Mouse (Mus musculus) bone marrow, adult 2 months (tissue): ENCODE data around the gene Gm47985.

Source experiments
- CTCF ChIP-seq: fragments of 200-500 bp; IDR thresholded peaks from 2 replicates; pipeline ENCODE4 v1.5.1; 2011; ENCODE audit warnings: low read length, control low read depth; ENCODE audit not compliant: control insufficient read depth, insufficient read depth
- POLR2A ChIP-seq: fragments of 200-500 bp; IDR thresholded peaks from 2 replicates; pipeline ENCODE4 v1.6.1; 2011; ENCODE audit warnings: low read depth, mild to moderate bottlenecking, control low read depth, low read length, borderline replicate concordance; ENCODE audit not compliant: control insufficient read depth

DNA sequence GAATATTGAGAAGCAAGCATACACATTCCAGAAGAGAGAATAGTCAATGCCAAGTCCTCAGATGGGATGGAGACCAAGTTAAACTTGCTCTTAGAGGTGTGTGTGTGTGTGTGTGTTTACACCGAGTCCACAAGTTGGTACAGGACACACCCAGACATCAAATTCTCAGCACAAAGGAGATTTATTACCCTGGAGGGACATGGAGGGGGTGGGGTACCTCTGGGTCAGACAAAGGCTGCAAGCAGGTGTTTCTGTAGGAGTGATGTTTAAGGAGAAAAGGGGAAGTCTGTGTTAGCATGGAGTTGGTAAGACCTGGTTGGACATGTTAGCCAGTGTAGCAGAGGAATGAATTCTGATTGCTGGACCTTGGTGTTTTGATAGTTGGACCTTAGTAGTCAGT lies 33.6 kb downstream of the Gm47985 start:
- TF ChIP-seq POLR2A (no peak), CTCF (no peak)
